Mouse (Mus musculus) midbrain, embryonic 10.5 days (tissue): Measurements from ENCODE around the gene Dnah1. TPM values are rescaled to one million over a fixed set of nuclear protein-coding genes. Genes with fewer than 3 reads are reported as not detected.

Experiments used
- DNase-seq: peaks from one replicate; pipeline ENCODE4 v3.0.0-alpha.2; 2017; ENCODE audit warnings: low spot score
- H3K27ac ChIP-seq: fragments of 300-500 bp; sonication (generic); replicated peaks from 2 replicates; pipeline ENCODE4 v1.5.1; 2016; ENCODE audit warnings: mild to moderate bottlenecking
- H3K27me3 ChIP-seq: fragments of 300-500 bp; sonication (generic); 2 replicates; pipeline ENCODE4 v1.6.1; 2016; ENCODE audit warnings: low read depth, mild to moderate bottlenecking; ENCODE audit not compliant: poor library complexity, severe bottlenecking
- H3K36me3 ChIP-seq: fragments of 300-500 bp; sonication (generic); 2 replicates; pipeline ENCODE4 v1.6.1; 2016; ENCODE audit warnings: mild to moderate bottlenecking, moderate library complexity
- H3K4me1 ChIP-seq: fragments of 300-500 bp; sonication (generic); 2 replicates; pipeline ENCODE4 v1.6.1; 2016
- H3K4me3 ChIP-seq: fragments of 300-500 bp; sonication (generic); 2 replicates; pipeline ENCODE4 v1.5.1; 2016; ENCODE audit warnings: mild to moderate bottlenecking, moderate library complexity
- H3K9me3 ChIP-seq: fragments of 300-500 bp; sonication (generic); replicated peaks from 2 replicates; pipeline ENCODE4 v1.6.1; 2016; ENCODE audit warnings: mild to moderate bottlenecking
- WGBS: fragments of 180-500 bp; shearing (Covaris S2); methylation state at CpG from one replicate; pipeline ENCODE4 v1.1.7; 2016; 5-methylcytosine and 5-hydroxymethylcytosine counted together
- polyA plus RNA-seq: library from polyadenylated mRNA; unstranded; fragments of >200 nt; fragmentation: Nextera tagmentation; extraction: Ambion mirVana; gene quantifications from 2 replicates; pipeline ENCODE4 v1.2.1, GENCODE M21; 2016

Gene Dnah1
- polyA plus RNA-seq, 1 experiment from 2014 or later: 7.4 TPM

- H3K4me3 ChIP-seq: no peak overlapping the region
- no peak for DNase-seq
- peaks cover 13% of the 10 kb centered on the region for H3K4me1 ChIP-seq
- no peak overlapping the region for H3K27ac ChIP-seq
- H3K9me3 ChIP-seq: no peaks in the 10 kb centered on the region
- no peaks in the 10 kb centered on the region for H3K27me3 ChIP-seq
- 85% methylated on average over 4 of the region's 4 CpGs for WGBS
- no peaks in the 10 kb centered on the region for H3K36me3 ChIP-seq
Observed at GRCm38 (mm10) chr14:31226978-31227377, 96.7 kb downstream of the Dnah1 start.

GRCm38 (mm10) chr14:31217666-31218065 lies 106.0 kb downstream of the Dnah1 start, which contains the start of gene Sema3g:
Sema3g (plus strand) TSS chr14:31217860.
- Histone ChIP-seq H3K27ac (peak within 1 kb of the TSS; percentile 58), H3K9me3 (no peaks in the 10 kb centered on the region)
- 13% methylated on average over 11 of the region's 11 CpGs for WGBS

GRCm38 (mm10) chr14:31216846-31217245 lies 106.8 kb downstream of the Dnah1 start, which contains the start of gene Nisch:
Nisch (minus strand) TSS chr14:31216946.
- no peaks in the 10 kb centered on the region for H3K9me3 ChIP-seq
- H3K36me3 ChIP-seq: no peaks in the 10 kb centered on the region
- peaks cover 10% of the 10 kb centered on the region; the same call in 1 of the 2 replicates for H3K27me3 ChIP-seq
- H3K4me3 ChIP-seq: no peak within 1 kb of the TSS
- WGBS: 69% methylated on average over 2 of the region's 2 CpGs
- peak within 1 kb of the TSS; percentile 58 for H3K27ac ChIP-seq
- DNase-seq: no peak
- peaks cover 41% of the 10 kb centered on the region for H3K4me1 ChIP-seq

More at GRCm38 (mm10) chr14:31217666-31218065, 106.0 kb downstream of the Dnah1 start, which contains the start of gene Sema3g:
- Histone ChIP-seq H3K4me3 (no peak within 1 kb of the TSS), H3K27me3 (peaks cover 10% of the 10 kb centered on the region; the same call in 1 of the 2 replicates), H3K4me1 (peaks cover 39% of the 10 kb centered on the region), H3K36me3 (no peaks in the 10 kb centered on the region)
- peak; percentile 58 for DNase-seq

GRCm38 (mm10) chr14:31215157-31216002 lies 108.3 kb downstream of the Dnah1 start:
- peak; percentile 59 for DNase-seq
- peaks cover 32% of the 10 kb centered on the region for H3K4me1 ChIP-seq
- H3K27me3 ChIP-seq: peaks cover 10% of the 10 kb centered on the region; the same call in 1 of the 2 replicates
- H3K36me3 ChIP-seq: no peaks in the 10 kb centered on the region
- no peaks in the 10 kb centered on the region for H3K9me3 ChIP-seq
- WGBS: 36% methylated on average over 15 of the region's 15 CpGs
- H3K4me3 ChIP-seq: no peak overlapping the region
- peak overlapping the region; percentile 52 for H3K27ac ChIP-seq

GRCm38 (mm10) chr14:31214684-31215083 lies 109.0 kb downstream of the Dnah1 start:
- H3K27me3 ChIP-seq: peaks cover 10% of the 10 kb centered on the region; the same call in 1 of the 2 replicates
- H3K36me3 ChIP-seq: no peaks in the 10 kb centered on the region
- no peaks in the 10 kb centered on the region for H3K9me3 ChIP-seq
- 80% methylated on average over 3 of the region's 3 CpGs for WGBS
- no peak overlapping the region for H3K4me3 ChIP-seq
- H3K27ac ChIP-seq: no peak overlapping the region
- no peak for DNase-seq
- peaks cover 32% of the 10 kb centered on the region for H3K4me1 ChIP-seq

- H3K36me3 ChIP-seq: no peaks in the 10 kb centered on the region
- DNase-seq: no peak
- 81% methylated on average over 8 of the region's 8 CpGs for WGBS
Observed at GRCm38 (mm10) chr14:31213868-31214267, 109.8 kb downstream of the Dnah1 start.

GRCm38 (mm10) chr14:31212499-31212898 lies 111.2 kb downstream of the Dnah1 start:
- Histone ChIP-seq H3K4me3 (no peak overlapping the region), H3K27me3 (peaks cover 10% of the 10 kb centered on the region; the same call in 1 of the 2 replicates), H3K4me1 (peaks cover 22% of the 10 kb centered on the region), H3K9me3 (no peaks in the 10 kb centered on the region), H3K36me3 (no peaks in the 10 kb centered on the region), H3K27ac (no peak overlapping the region)
- no peak for DNase-seq
- 89% methylated on average over 3 of the region's 3 CpGs for WGBS

More at GRCm38 (mm10) chr14:31213868-31214267, 109.8 kb downstream of the Dnah1 start:
- H3K27me3 ChIP-seq: peaks cover 10% of the 10 kb centered on the region; the same call in 1 of the 2 replicates
- H3K27ac ChIP-seq: no peak overlapping the region
- no peak overlapping the region for H3K4me3 ChIP-seq
- peaks cover 29% of the 10 kb centered on the region for H3K4me1 ChIP-seq
- H3K9me3 ChIP-seq: no peaks in the 10 kb centered on the region

GRCm38 (mm10) chr14:31211854-31212253 lies 111.8 kb downstream of the Dnah1 start:
- no peaks in the 10 kb centered on the region for H3K9me3 ChIP-seq
- no peak overlapping the region for H3K4me3 ChIP-seq
- no peaks in the 10 kb centered on the region for H3K36me3 ChIP-seq
- H3K27me3 ChIP-seq: peaks cover 10% of the 10 kb centered on the region; the same call in 1 of the 2 replicates
- WGBS: 89% methylated on average over 6 of the region's 6 CpGs
- no peak for DNase-seq
- no peak overlapping the region for H3K27ac ChIP-seq
- peaks cover 20% of the 10 kb centered on the region for H3K4me1 ChIP-seq

Other genes starting within 250 kb of the Dnah1 start
- gene Smim4, start 194.9 kb downstream of the Dnah1 start, polyA plus RNA-seq: 63.1 and 64.3 TPM in 2 replicates
- gene Nt5dc2, start 192.8 kb downstream of the Dnah1 start, polyA plus RNA-seq: 543 and 572 TPM in 2 replicates
- 18.0 and 23.7 TPM in 2 replicates for gene Stab1, start 155.3 kb downstream of the Dnah1 start, polyA plus RNA-seq
- 0.80 and 1.1 TPM in 2 replicates for gene Tnnc1, start 115.6 kb downstream of the Dnah1 start, polyA plus RNA-seq
- gene Nisch, start 107.0 kb downstream of the Dnah1 start, polyA plus RNA-seq: 391 and 448 TPM in 2 replicates
- 0.51 and 1.0 TPM in 2 replicates for gene Sema3g, start 106.0 kb downstream of the Dnah1 start, polyA plus RNA-seq
- 13.4 and 13.5 TPM in 2 replicates for gene Phf7, start 72.6 kb downstream of the Dnah1 start, polyA plus RNA-seq
- gene Bap1, start 72.4 kb downstream of the Dnah1 start, polyA plus RNA-seq: 136 and 151 TPM in 2 replicates
- 28.9 and 35.5 TPM in 2 replicates for gene Capn7, start 12.7 kb upstream of the Dnah1 start, polyA plus RNA-seq
- gene Sh3bp5, start 112.2 kb upstream of the Dnah1 start, polyA plus RNA-seq: 17.3 and 22.8 TPM in 2 replicates
- gene Eaf1, start 170.5 kb upstream of the Dnah1 start, polyA plus RNA-seq: 21.6 and 21.8 TPM in 2 replicates
- 80.7 and 81.5 TPM in 2 replicates for gene Mettl6, start 171.1 kb upstream of the Dnah1 start, polyA plus RNA-seq